Mouse (Mus musculus) E14TG2a.4 (cell line): ENCODE results near the gene Tenm3.

Source experiments
- CTCF ChIP-seq: conservative IDR thresholded peaks from 2 replicates; pipeline ENCODE4 v1.5.1; 2014; ENCODE audit warnings: low read length
- NANOG ChIP-seq: IDR thresholded peaks from 2 replicates; pipeline ENCODE4 v1.6.1; 2014; ENCODE audit warnings: borderline replicate concordance, low read length, mixed read lengths
- POU5F1 ChIP-seq: IDR thresholded peaks from 2 replicates; pipeline ENCODE4 v1.6.1; 2014; ENCODE audit warnings: low read length, borderline replicate concordance

- TF ChIP-seq CTCF (no peak), POU5F1 (no peak), NANOG (no peak)
Observed at GRCm38 (mm10) chr8:48802231-48802630, 41.5 kb downstream of the Tenm3 start.
